Mouse (Mus musculus): ENCODE data around the gene Arid5a. TPM values are rescaled to one million over a fixed set of nuclear protein-coding genes. Genes with fewer than 3 reads are reported as not detected.

Arid5a gene
- 100 to 1,000 TPM in 21 of 26 experiments, 10 to 100 TPM in 5; 60.1 to 619 (median 140) TPM for total RNA-seq (2018; cell fraction: chromatin; rRNA removed)
- 100 to 1,000 TPM in 1 of 26 experiments, 10 to 100 TPM in 25; 17.5 to 148 (median 35.5) TPM for total RNA-seq (2018; cell fraction: cytosol; rRNA removed)
- total RNA-seq (2018; cell fraction: nucleus; rRNA removed), result 100 to 1,000 TPM in 17 of 26 experiments, 10 to 100 TPM in 9; 53.1 to 603 (median 117) TPM
- polyA plus RNA-seq (2018), result 4.5 to 30.1 TPM (median 23.6 TPM) in 3 replicates

- Histone ChIP-seq H3K36me3 (ENCODE audit: inconsistent target) (peaks cover 15% of the 10 kb centered on the region), H3K4me3 (ENCODE audit: inconsistent target) (peak within 1 kb of the TSS; percentile 52), H3K27ac (peak within 1 kb of the TSS; percentile 82), H3K79me2 (ENCODE audit: inconsistent target) (peaks cover 44% of the 10 kb centered on the region; the same call in 1 of the 2 replicates)
- WGBS (ENCODE audit: missing documents), result 2% methylated on average over 65 of the region's 65 CpGs
Observed at GRCm38 (mm10) chr1:36307495-36308280, at the start of gene Arid5a. TSS of gene Arid5a (plus strand) at chr1:36307733.

DNA sequence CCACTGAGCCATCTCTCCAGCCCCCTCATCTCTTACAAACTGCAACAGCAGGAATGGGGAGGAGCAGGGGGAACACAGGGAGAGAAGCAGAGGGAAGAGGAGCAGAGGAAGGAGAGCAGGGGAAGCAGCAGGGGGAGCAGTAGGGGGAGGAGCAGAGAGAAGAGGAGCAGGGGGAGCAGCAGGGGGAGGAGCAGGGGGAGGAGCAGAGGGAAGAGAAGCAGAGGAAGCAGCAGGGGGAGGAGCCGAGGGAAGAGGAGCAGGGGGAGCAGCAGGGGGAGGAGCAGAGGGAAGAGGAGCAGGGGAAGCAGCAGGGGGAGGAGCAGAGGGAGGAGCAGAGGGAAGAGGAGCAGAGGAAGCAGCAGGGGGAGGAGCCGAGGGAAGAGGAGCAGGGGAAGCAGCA is 48.9 kb upstream of the Arid5a start:
- no peak overlapping the region for H3K4me3 ChIP-seq (ENCODE audit: inconsistent target)
- no peaks in the 10 kb centered on the region for H3K79me2 ChIP-seq (ENCODE audit: inconsistent target)
- H3K36me3 ChIP-seq (ENCODE audit: inconsistent target), result no peaks in the 10 kb centered on the region
- no CpG with 5 or more reads among the region's 2 CpGs for WGBS (ENCODE audit: missing documents)
- H3K27ac ChIP-seq, result no peak overlapping the region

DNA sequence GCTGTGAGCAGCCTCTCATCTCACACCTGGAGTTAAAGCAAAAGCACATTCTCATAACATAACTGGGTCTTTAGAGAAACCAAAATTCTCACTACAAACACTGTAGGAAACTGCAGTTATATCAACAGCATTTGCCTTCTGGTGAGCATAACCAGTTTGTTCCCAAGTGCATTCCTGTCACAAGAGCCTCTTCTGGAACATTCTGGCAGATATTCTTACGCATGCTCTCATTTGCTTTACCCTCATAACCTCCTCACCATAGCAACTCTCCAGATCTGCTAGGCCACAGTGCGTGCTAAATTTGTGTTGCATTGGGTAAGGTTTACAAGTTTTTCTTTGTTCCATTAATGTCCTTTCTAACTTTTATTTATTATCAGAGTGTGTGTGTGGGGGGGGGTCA is 48.3 kb upstream of the Arid5a start:
- no peak overlapping the region for H3K4me3 ChIP-seq (ENCODE audit: inconsistent target)
- H3K36me3 ChIP-seq (ENCODE audit: inconsistent target), result no peaks in the 10 kb centered on the region
- no peak overlapping the region for H3K27ac ChIP-seq
- H3K79me2 ChIP-seq (ENCODE audit: inconsistent target), result no peaks in the 10 kb centered on the region
- WGBS (ENCODE audit: missing documents), result 100% methylated on average over 2 of the region's 2 CpGs

- 75% methylated on average over 1 of the region's 1 CpGs for WGBS (ENCODE audit: missing documents)
- Histone ChIP-seq H3K4me3 (ENCODE audit: inconsistent target) (no peak overlapping the region), H3K79me2 (ENCODE audit: inconsistent target) (no peaks in the 10 kb centered on the region), H3K27ac (no peak overlapping the region), H3K36me3 (ENCODE audit: inconsistent target) (peaks cover 3% of the 10 kb centered on the region; the same call in 1 of the 2 replicates)
Observed at GRCm38 (mm10) chr1:36260418-36260817, 47.1 kb upstream of the Arid5a start.

- H3K4me3 ChIP-seq (ENCODE audit: inconsistent target), result no peak overlapping the region
- H3K79me2 ChIP-seq (ENCODE audit: inconsistent target), result no peaks in the 10 kb centered on the region; the same call in 1 of the 2 replicates
- peak overlapping the region; percentile 62 for H3K27ac ChIP-seq
- H3K36me3 ChIP-seq (ENCODE audit: inconsistent target), result peaks cover 14% of the 10 kb centered on the region; the same call in 1 of the 2 replicates
- WGBS (ENCODE audit: missing documents), result 12% methylated on average over 19 of the region's 19 CpGs
Observed at GRCm38 (mm10) chr1:36261708-36262504, 45.6 kb upstream of the Arid5a start.

- Histone ChIP-seq H3K27ac (peak overlapping the region; percentile 75), H3K36me3 (ENCODE audit: inconsistent target) (peaks cover 35% of the 10 kb centered on the region), H3K79me2 (ENCODE audit: inconsistent target) (peaks cover 9% of the 10 kb centered on the region; the same call in 1 of the 2 replicates), H3K4me3 (ENCODE audit: inconsistent target) (no peak overlapping the region)
- 2% methylated on average over 13 of the region's 13 CpGs for WGBS (ENCODE audit: missing documents)
Observed at GRCm38 (mm10) chr1:36263833-36264488, 43.6 kb upstream of the Arid5a start.

GRCm38 (mm10) chr1:36266293-36266692 is 41.2 kb upstream of the Arid5a start:
- Histone ChIP-seq H3K27ac (no peak overlapping the region), H3K79me2 (ENCODE audit: inconsistent target) (peaks cover 31% of the 10 kb centered on the region; the same call in 1 of the 2 replicates), H3K36me3 (ENCODE audit: inconsistent target) (peaks cover 40% of the 10 kb centered on the region), H3K4me3 (ENCODE audit: inconsistent target) (no peak overlapping the region)
- 88% methylated on average over 6 of the region's 6 CpGs for whole genome bisulfite sequencing (ENCODE audit: missing documents)

GRCm38 (mm10) chr1:36267595-36267994 is 39.9 kb upstream of the Arid5a start:
- WGBS (ENCODE audit: missing documents), result 98% methylated on average over 3 of the region's 3 CpGs
- H3K27ac ChIP-seq, result no peak overlapping the region
- no peak overlapping the region for H3K4me3 ChIP-seq (ENCODE audit: inconsistent target)
- H3K79me2 ChIP-seq (ENCODE audit: inconsistent target), result peaks cover 44% of the 10 kb centered on the region; the same call in 1 of the 2 replicates
- peaks cover 40% of the 10 kb centered on the region for H3K36me3 ChIP-seq (ENCODE audit: inconsistent target)

- H3K27ac ChIP-seq, result no peak overlapping the region
Observed at GRCm38 (mm10) chr1:36269121-36269795, 38.3 kb upstream of the Arid5a start.

DNA sequence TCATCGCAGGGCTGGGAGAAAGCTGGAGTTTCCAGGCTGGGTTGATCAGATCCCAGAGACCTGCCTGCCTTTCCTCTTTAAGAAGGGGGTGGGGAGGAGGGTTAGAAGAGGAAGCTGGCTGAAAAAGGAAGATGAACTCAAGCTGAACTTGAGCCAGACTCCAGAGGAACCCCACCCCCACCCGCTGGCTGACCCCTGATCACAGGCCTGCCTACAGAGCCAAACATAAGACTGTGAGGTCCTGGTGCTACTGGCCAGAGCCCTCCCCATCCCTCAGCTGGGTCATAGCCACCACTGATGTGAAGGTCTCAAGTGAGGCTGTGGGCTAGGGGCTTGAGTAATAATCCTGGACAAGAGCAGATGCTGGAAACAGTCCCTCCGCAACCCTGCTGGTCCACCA is 36.9 kb upstream of the Arid5a start:
- Histone ChIP-seq H3K36me3 (ENCODE audit: inconsistent target) (peaks cover 36% of the 10 kb centered on the region), H3K79me2 (ENCODE audit: inconsistent target) (peaks cover 50% of the 10 kb centered on the region; the same call in 1 of the 2 replicates), H3K4me3 (ENCODE audit: inconsistent target) (no peak overlapping the region; the same call in 1 of the 2 replicates), H3K27ac (peak overlapping the region; percentile 84)
- 31% methylated on average over 3 of the region's 3 CpGs for WGBS (ENCODE audit: missing documents)

More at GRCm38 (mm10) chr1:36269121-36269795, 38.3 kb upstream of the Arid5a start:
- peaks cover 40% of the 10 kb centered on the region for H3K36me3 ChIP-seq (ENCODE audit: inconsistent target)
- H3K79me2 ChIP-seq (ENCODE audit: inconsistent target), result peaks cover 50% of the 10 kb centered on the region; the same call in 1 of the 2 replicates
- no peak overlapping the region for H3K4me3 ChIP-seq (ENCODE audit: inconsistent target)
- WGBS (ENCODE audit: missing documents), result 96% methylated on average over 50 of the region's 54 CpGs

DNA sequence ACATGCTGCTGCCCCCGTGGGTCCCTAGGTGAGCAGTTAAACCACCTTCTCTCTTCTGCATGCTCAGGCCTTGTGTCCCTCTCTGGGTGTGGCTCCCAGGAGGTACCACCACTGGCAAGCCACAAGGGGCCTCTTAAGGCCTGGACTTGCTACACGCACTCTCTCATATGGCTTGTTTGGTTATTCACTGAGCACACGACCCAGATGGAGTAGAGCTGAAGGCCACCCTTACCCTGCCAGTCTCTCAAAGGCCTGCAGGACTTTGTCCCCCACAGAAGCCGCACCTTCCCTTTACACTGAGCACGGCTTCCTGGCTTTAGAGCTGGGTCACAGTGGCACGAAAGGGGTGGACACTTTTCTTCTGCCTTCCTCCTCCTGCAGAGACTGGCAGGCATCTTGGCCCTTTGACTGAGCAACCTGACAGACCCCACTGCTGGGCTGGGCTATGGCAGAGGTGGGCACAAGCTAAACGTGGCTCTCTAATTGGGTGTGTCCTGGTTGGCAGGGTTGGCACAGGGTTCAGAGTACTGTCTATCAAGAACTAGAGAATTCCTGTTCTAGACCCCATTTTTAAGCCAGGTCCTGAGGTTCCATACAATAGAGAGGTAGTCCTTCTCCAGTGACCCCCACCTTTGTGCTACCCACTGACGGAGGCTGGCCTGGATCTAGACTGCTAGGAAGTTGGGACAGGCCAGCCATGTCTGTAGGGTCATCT is 35.9 kb upstream of the Arid5a start:
- Histone ChIP-seq H3K79me2 (ENCODE audit: inconsistent target) (peaks cover 50% of the 10 kb centered on the region; the same call in 1 of the 2 replicates), H3K27ac (peak overlapping the region; percentile 84), H3K36me3 (ENCODE audit: inconsistent target) (peaks cover 27% of the 10 kb centered on the region), H3K4me3 (ENCODE audit: inconsistent target) (peak overlapping the region; percentile 56)
- 29% methylated on average over 8 of the region's 8 CpGs for WGBS (ENCODE audit: missing documents)

DNA sequence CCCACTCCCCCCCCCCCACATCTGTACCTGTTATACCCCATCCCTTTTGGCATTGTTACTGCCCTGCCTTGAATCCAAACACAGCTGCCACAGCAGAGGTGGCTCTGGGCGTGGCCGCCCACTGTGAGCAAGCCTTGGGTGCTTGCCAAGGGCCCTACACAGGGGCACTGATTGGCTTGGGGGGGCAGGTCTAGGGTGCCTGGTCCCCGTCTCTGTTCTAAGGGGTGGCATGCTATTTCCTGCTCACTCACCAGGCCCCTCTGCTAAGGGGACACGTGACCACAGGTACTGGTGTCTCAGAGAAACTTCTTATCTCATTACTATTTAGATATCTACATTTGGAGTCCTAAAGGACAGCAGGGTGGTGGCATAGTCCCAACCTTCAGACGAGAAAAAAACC is 35.0 kb upstream of the Arid5a start:
- peak overlapping the region; percentile 56 for H3K4me3 ChIP-seq (ENCODE audit: inconsistent target)
- peak overlapping the region; percentile 84 for H3K27ac ChIP-seq
- peaks cover 19% of the 10 kb centered on the region for H3K36me3 ChIP-seq (ENCODE audit: inconsistent target)
- WGBS (ENCODE audit: missing documents), result 33% methylated on average over 5 of the region's 5 CpGs
- H3K79me2 ChIP-seq (ENCODE audit: inconsistent target), result peaks cover 45% of the 10 kb centered on the region; the same call in 1 of the 2 replicates

DNA sequence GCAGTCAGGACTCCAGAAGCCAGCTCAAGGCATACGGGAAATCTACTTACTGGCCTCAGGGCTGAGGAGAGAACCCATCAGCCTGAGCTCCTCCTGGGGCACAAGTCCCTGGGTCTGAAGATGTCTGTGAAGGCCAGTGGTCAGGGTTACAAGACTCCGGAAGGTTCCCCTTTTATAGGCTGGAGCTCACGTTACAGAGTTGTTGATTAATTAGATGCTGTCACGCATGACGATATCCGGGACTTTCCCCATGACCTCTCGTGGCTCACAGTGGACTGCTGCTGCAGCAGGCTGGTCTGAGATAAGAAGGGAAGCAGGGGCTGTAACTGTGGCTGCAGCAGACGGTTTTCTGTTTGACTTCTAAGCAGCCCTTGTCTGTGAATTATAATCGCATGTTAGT is 34.2 kb upstream of the Arid5a start:
- WGBS (ENCODE audit: missing documents), result 4% methylated on average over 9 of the region's 9 CpGs

More for the DNA sequence above, 34.2 kb upstream of the Arid5a start:
- peaks cover 12% of the 10 kb centered on the region for H3K36me3 ChIP-seq (ENCODE audit: inconsistent target)
- H3K27ac ChIP-seq, result peak overlapping the region; percentile 84
- peaks cover 43% of the 10 kb centered on the region; the same call in 1 of the 2 replicates for H3K79me2 ChIP-seq (ENCODE audit: inconsistent target)
- H3K4me3 ChIP-seq (ENCODE audit: inconsistent target), result peak overlapping the region; percentile 56

All from macrophage (primary cell).